Mouse (Mus musculus) midbrain, embryonic 12.5 days (tissue): ENCODE results near the gene Zc3h7b. TPM values are rescaled to one million over a fixed set of nuclear protein-coding genes. Genes with fewer than 3 reads are reported as not detected.

Experiments used
- ATAC-seq: fragments of 200-750 bp; cut with Nextera tagmentation; 2 replicates; pipeline ENCODE4 v1.8.0; 2017; ENCODE audit warnings: low read depth, moderate TSS enrichment, moderate library complexity; ENCODE audit not compliant: low FRiP score
- H3K27ac ChIP-seq: fragments of 300-500 bp; sonication (generic); replicated peaks from 2 replicates; pipeline ENCODE4 v1.5.1; 2016; ENCODE audit warnings: mild to moderate bottlenecking
- H3K27me3 ChIP-seq: fragments of 300-500 bp; sonication (generic); 2 replicates; pipeline ENCODE4 v1.6.1; 2016; ENCODE audit warnings: mild to moderate bottlenecking
- H3K36me3 ChIP-seq: fragments of 300-500 bp; sonication (generic); 2 replicates; pipeline ENCODE4 v1.6.1; 2016
- H3K4me1 ChIP-seq: fragments of 300-500 bp; sonication (generic); 2 replicates; pipeline ENCODE4 v1.6.1; 2016
- H3K4me2 ChIP-seq: fragments of 300-500 bp; sonication (generic); replicated peaks from 2 replicates; pipeline ENCODE4 v1.6.1; 2016; ENCODE audit warnings: mild to moderate bottlenecking, moderate library complexity
- H3K4me3 ChIP-seq: fragments of 300-500 bp; sonication (generic); 2 replicates; pipeline ENCODE4 v1.5.1; 2016; ENCODE audit warnings: mild to moderate bottlenecking
- H3K9ac ChIP-seq: fragments of 300-500 bp; sonication (generic); replicated peaks from 2 replicates; pipeline ENCODE4 v1.6.1; 2016; ENCODE audit warnings: mild to moderate bottlenecking, moderate library complexity
- H3K9me3 ChIP-seq: fragments of 300-500 bp; sonication (generic); 2 replicates; pipeline ENCODE4 v1.6.1; 2016; ENCODE audit warnings: mild to moderate bottlenecking
- WGBS: fragments of 180-500 bp; shearing (Covaris S2); methylation state at CpG from one replicate; pipeline ENCODE4 v1.1.7; 2016; 5-methylcytosine and 5-hydroxymethylcytosine counted together
- polyA plus RNA-seq: library from polyadenylated mRNA; unstranded; fragments of >200 nt; fragmentation: Nextera tagmentation; extraction: Ambion mirVana; gene quantifications from 2 replicates; pipeline ENCODE4 v1.2.1, GENCODE M21; 2016

Gene Zc3h7b
- polyA plus RNA-seq, 1 experiment from 2014 or later: 50.4 TPM

DNA sequence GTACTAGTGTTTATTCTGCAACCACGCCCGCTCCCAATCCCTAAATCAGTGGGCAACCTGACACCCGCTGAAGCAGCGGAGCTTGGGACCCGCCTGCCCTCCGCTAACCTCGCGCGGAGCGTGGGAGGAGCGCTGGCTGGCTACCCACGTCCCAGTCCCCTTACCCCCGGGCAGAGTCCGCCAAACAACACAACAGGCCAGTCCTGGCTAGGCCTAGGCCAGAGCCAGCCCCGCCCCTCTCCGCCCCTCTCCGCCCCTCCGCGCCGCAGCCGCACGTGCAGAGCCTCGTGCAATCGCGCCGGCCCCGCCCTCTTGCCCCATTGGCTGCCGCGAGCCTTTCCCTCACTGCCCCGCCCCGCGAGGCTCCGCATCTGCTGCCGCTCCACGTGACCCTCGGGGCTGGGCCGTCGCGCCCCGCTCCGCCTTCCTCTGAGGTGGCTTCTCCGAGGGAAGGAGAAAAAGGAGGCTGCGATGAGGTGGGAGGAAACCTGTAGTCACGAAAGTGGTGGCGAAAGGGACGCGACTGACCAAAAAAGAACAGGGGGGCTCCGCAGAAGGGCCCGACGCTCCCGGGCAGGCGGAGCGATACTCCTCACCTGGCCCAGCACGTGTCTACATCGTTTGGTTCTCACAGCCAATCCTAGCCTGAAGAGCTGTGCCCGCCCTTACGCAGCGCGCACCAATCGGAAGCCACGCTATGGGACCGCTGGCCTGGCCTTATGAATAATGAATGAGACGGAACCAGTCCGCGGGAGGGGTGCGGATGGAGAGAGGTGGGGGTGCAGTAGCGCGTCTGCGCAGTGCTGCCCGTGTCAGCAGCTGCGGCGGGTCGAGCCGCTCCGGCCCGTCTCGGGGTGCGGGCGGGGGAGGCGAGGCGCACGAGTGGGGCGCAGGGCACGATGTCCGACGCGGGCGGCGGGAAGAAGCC lies 66.1 kb downstream of the Zc3h7b start:
- Histone ChIP-seq H3K4me2 (peak overlapping the region; percentile 73), H3K4me1 (peaks cover 38% of the 10 kb centered on the region), H3K27me3 (no peaks in the 10 kb centered on the region; the same call in 1 of the 2 replicates), H3K9me3 (no peaks in the 10 kb centered on the region), H3K9ac (peak overlapping the region; percentile 88), H3K27ac (peak overlapping the region; percentile 82), H3K36me3 (peaks cover 11% of the 10 kb centered on the region), H3K4me3 (peak overlapping the region; percentile 83)
- WGBS: under 1% methylated on average over 89 of the region's 89 CpGs
- peak; percentile 99 for ATAC-seq

DNA sequence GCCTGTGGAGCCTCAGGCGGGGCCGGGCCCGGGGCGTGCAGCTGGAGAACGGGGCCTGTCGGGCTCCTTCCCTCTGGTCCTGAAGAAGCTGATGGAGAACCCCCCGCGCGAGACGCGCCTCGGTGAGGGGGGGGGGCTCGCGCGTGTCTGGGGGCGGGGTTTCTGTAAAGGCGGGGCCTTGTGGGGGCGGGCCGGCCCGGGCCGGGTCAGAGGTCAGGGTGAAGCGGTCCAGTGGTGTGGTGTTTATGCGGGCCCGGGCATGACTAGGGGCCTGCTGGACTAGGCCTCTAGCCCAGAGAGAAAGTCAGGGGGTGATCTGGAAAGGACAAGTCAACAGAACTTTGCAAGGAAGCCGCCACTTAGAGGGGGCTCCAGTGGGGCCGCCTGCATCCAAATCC lies 66.7 kb downstream of the Zc3h7b start:
- Histone ChIP-seq H3K36me3 (peaks cover 17% of the 10 kb centered on the region), H3K4me2 (peak overlapping the region; percentile 73), H3K9ac (peak overlapping the region; percentile 88), H3K4me1 (peaks cover 38% of the 10 kb centered on the region), H3K9me3 (no peaks in the 10 kb centered on the region), H3K27ac (peak overlapping the region; percentile 82), H3K27me3 (no peaks in the 10 kb centered on the region; the same call in 1 of the 2 replicates), H3K4me3 (peak overlapping the region; percentile 83)
- ATAC-seq: peak; percentile 13
- 2% methylated on average over 12 of the region's 26 CpGs for WGBS

DNA sequence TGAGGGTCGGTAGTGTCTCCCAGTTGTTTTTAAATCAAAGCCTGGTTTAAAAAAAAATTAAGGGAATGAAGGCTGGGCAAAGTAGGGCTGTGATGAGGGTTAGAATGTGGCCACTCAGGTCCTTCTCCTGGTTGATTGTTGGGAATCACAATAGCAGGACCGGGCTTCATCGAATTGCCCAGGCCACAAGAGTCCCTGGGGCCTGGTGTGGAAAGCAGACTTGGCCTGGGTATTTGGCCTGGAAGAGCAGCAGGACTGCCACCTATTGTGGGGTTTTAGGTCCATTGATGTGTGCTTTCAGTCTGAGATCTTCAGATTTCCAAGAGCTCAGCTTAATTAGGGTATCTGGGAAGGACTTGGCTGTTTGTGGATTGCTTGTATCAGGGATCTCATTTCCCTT lies 67.4 kb downstream of the Zc3h7b start:
- Histone ChIP-seq H3K36me3 (peaks cover 24% of the 10 kb centered on the region), H3K4me2 (peak overlapping the region; percentile 73), H3K27me3 (no peaks in the 10 kb centered on the region; the same call in 1 of the 2 replicates), H3K9me3 (no peaks in the 10 kb centered on the region), H3K9ac (peak overlapping the region; percentile 88), H3K27ac (no peak overlapping the region), H3K4me3 (peak overlapping the region; percentile 83), H3K4me1 (peaks cover 38% of the 10 kb centered on the region)
- WGBS: 38% methylated on average over 3 of the region's 3 CpGs
- ATAC-seq: no peak

DNA sequence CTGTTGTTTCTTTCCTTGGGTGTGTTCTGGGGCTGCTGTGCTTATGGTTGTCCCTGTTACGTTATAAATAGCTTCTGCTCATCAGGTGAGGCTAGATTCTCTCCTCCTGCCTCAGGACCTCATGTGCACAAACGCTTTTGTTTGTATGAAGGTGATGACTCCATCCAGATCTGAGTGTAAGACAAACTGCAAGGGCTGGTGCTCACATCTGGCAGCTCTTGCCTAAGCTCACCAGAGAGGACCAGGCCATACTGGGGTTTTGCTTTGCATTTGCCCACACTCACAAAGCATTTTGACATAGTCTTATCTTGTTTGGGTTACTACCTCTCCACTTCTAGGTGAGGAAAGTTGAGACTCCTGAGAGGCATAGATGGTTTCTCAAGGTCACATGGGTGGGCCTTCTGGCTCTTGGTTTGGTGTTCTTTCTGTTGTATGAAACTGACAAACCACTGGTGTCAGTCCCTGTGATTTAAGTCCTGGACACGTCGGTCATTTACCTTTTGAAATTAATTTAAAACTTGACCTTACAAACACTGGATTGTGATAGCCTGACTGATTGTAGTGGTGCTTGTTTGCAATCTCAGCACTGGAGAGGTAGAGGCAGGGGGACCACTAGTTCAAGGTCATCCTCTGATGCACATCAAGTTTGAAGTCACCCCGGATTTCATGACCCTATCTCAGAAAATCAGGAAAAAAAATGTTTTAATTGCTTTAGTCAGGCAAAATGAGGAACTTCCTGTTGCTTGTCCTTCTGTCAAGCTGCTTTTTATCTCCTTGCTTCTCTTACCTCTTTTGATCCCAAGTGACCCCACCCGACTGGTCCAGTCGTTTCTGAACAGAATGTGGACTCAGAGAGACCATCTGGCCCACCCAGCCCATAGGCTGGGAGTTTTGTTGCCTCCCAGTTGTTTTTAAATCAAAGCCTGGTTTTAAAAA lies 68.1 kb downstream of the Zc3h7b start:
- Histone ChIP-seq H3K27me3 (no peaks in the 10 kb centered on the region; the same call in 1 of the 2 replicates), H3K4me1 (peaks cover 38% of the 10 kb centered on the region), H3K27ac (no peak overlapping the region), H3K36me3 (peaks cover 31% of the 10 kb centered on the region), H3K9me3 (no peaks in the 10 kb centered on the region), H3K4me2 (peak overlapping the region; percentile 73), H3K9ac (peak overlapping the region; percentile 88), H3K4me3 (peak overlapping the region; percentile 83; the same call in 1 of the 2 replicates)
- WGBS: 79% methylated on average over 7 of the region's 7 CpGs
- no peak for ATAC-seq

DNA sequence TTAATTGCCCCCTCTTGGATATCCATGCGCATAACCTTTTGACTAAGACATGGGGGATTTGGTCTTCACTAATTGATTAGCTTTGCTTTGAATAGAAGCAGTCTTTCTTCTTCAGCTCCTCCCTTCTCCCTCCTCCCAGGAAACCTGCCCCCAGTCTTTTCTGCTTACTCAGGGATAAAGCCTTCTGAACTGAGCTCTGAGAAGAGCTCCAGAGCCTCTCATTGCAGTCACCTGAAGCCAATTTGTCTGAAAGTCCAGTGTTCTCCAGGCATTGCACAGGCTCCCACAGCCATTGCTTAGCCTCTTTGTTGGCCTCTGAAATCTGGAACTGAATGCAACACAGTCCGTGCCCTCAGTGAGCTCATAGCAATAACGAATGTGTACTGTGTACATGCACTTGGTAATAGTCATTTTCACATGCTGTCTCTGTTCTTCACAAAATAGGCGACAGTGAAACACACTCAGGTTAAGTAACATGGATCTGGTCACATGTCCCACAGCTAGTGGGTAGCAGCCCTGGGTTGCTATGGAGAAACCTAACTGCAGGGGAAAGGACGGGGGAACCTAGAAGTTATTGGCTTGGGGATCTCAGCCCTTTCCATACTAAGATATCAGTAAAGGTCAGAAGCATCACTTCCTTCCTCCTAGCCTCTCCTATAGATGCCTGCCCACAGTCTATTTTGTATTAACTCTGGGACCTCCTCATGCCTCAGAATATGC lies 69.3 kb downstream of the Zc3h7b start:
- ATAC-seq: no peak
- Histone ChIP-seq H3K4me1 (peaks cover 38% of the 10 kb centered on the region), H3K27ac (no peak overlapping the region), H3K4me2 (no peak overlapping the region), H3K36me3 (peaks cover 42% of the 10 kb centered on the region), H3K27me3 (no peaks in the 10 kb centered on the region; the same call in 1 of the 2 replicates), H3K9ac (no peak overlapping the region), H3K9me3 (no peaks in the 10 kb centered on the region), H3K4me3 (no peak overlapping the region)
- WGBS: 61% methylated on average over 5 of the region's 5 CpGs

DNA sequence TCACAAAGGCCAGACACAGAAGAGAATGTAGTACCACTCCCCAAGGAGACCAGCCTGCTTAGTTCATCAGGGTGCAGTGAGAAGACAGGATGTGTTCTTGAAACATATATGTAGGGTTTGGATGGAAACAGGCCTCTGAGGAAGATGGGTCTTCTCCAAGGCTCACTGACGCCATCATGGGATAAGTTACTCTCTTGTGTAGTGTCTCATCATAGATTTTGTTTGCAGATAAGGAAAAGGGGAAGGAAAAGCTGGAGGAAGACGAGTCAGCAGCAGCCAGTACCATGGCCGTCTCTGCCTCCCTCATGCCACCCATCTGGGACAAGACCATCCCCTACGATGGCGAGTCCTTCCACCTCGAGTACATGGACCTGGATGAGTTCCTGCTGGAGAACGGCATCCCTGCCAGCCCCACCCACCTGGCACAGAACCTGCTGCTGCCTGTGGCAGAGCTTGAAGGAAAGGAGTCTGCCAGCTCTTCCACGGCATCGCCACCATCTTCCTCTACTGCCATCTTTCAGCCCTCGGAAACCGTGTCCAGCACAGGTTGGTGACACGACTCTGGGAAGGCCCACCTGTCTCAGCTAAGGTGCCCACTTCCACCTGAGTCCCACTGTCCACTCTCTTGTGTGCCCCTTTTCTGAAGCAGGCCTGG lies 70.0 kb downstream of the Zc3h7b start:
- no peaks in the 10 kb centered on the region for H3K9me3 ChIP-seq
- no peak overlapping the region for H3K27ac ChIP-seq
- H3K4me3 ChIP-seq: no peak overlapping the region
- H3K36me3 ChIP-seq: peaks cover 48% of the 10 kb centered on the region
- H3K4me2 ChIP-seq: no peak overlapping the region
- no peaks in the 10 kb centered on the region for H3K27me3 ChIP-seq
- peaks cover 35% of the 10 kb centered on the region for H3K4me1 ChIP-seq
- no peak for ATAC-seq
- no peak overlapping the region for H3K9ac ChIP-seq
- WGBS: 94% methylated on average over 12 of the region's 12 CpGs

DNA sequence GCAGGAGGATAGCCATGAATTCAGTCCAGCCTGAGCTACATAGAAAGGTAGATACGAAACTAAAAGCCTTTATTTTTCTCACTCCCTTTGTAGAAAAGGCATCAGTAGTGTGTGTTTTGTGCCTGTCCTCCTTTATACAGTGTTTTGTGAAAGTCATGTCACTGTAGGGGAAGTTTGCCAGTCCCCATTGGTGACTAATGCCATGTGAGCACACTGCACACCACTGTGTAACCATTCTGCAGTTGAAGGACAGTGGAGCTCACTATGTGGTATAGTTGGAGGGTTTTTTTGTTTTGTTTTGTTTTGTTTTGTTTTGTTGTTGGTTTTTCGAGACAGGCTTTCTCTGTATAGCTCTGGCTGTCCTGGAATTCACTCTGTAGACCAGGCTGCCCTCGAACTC lies 73.5 kb downstream of the Zc3h7b start:
- Histone ChIP-seq H3K9ac (no peak overlapping the region), H3K4me1 (peaks cover 12% of the 10 kb centered on the region), H3K36me3 (peaks cover 81% of the 10 kb centered on the region), H3K27me3 (no peaks in the 10 kb centered on the region), H3K4me2 (no peak overlapping the region), H3K4me3 (no peak overlapping the region), H3K27ac (no peak overlapping the region), H3K9me3 (no peaks in the 10 kb centered on the region)
- ATAC-seq: no peak
- 84% methylated on average over 3 of the region's 3 CpGs for WGBS

DNA sequence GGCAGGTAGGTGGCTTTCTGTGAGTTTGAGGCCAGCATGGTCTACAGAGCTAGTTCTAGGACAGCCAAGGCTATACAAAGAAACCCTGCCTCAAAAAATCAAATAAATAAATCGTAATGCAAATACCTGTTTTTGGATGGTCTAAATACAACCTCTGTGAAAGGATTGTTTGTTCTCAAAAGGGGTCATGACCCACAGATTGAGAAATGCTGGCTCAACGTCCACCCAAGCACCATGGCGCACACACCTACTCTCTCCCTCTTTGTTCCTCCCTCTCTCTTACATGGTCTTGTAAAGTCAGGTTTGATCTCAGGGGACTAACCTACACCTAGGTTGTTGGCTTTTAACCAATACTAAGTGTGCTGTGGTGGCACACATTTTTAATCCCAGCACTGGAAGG lies 77.8 kb downstream of the Zc3h7b start:
- no peak overlapping the region for H3K4me3 ChIP-seq
- peaks cover 89% of the 10 kb centered on the region for H3K36me3 ChIP-seq
- no peaks in the 10 kb centered on the region for H3K27me3 ChIP-seq
- H3K9me3 ChIP-seq: no peaks in the 10 kb centered on the region
- ATAC-seq: no peak
- H3K27ac ChIP-seq: no peak overlapping the region
- H3K4me2 ChIP-seq: no peak overlapping the region
- WGBS: 89% methylated on average over 3 of the region's 3 CpGs
- no peaks in the 10 kb centered on the region for H3K4me1 ChIP-seq
- H3K9ac ChIP-seq: no peak overlapping the region

DNA sequence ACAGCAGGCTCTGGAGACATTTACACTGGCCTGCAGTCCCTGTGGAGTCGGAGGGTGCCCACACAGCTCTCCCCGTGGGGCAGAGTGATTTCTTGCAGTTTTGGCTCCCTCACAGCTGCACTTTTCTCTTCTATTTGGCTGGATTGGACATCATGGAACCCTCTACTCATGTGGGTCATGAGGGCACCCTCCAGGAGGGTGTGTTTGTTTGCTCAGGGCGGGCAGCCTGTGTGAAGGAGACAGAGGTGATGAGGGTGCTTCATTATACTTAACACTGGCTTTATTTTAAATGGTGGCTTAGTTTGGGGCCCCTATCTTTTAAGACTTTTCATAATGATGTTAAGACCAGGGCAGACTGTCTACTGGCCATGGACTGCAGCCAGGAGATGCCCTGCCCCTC lies 80.0 kb downstream of the Zc3h7b start:
- Histone ChIP-seq H3K36me3 (peaks cover 69% of the 10 kb centered on the region), H3K4me1 (no peaks in the 10 kb centered on the region), H3K27ac (no peak overlapping the region), H3K9me3 (no peaks in the 10 kb centered on the region), H3K4me2 (no peak overlapping the region), H3K4me3 (no peak overlapping the region), H3K27me3 (no peaks in the 10 kb centered on the region), H3K9ac (no peak overlapping the region)
- ATAC-seq: no peak
- 86% methylated on average over 3 of the region's 3 CpGs for WGBS

DNA sequence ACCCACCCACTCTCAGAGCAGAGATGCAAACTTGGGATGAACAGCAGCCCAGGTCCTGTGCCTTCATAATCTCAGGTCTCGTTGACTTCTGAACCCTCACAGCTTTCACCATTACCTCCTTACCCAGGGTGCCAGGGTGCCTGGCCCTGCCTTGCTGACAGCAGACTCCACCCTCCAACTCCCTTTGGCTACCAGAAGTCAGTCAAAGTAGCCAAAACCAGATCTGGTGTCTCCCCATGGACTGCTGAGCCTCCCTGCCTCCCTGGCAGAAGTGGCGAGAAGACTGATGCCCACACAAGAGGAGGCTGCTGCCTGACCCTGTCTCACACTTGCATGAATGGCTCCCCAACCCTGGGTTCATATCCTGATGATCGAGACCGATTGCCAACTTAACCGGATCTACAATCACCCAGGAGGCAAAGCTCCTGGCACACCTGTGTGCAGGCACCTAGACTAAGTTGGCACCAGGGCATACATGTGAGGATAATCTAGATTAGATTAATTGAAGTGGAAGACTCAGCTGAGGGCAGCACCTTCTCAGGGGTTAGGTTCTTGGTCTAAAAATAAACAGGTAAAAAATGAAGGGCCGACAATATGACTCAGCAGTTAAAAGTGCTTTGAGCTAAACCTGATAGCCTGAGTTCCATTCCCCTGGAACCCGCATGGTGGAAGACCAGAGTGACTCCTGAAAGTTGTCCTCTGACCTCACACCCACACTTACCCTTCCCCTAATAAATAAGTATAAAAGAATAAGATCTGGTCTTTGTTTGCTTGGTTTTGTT lies 83.8 kb downstream of the Zc3h7b start:
- no peaks in the 10 kb centered on the region for H3K9me3 ChIP-seq
- no peak overlapping the region for H3K9ac ChIP-seq
- no peak for ATAC-seq
- H3K27ac ChIP-seq: no peak overlapping the region
- H3K4me1 ChIP-seq: peaks cover 8% of the 10 kb centered on the region
- no peak overlapping the region for H3K4me3 ChIP-seq
- H3K27me3 ChIP-seq: no peaks in the 10 kb centered on the region
- H3K36me3 ChIP-seq: peaks cover 34% of the 10 kb centered on the region
- 89% methylated on average over 7 of the region's 7 CpGs for WGBS
- H3K4me2 ChIP-seq: no peak overlapping the region
